Mouse (Mus musculus) megakaryocyte, embryonic 14.5 days (primary cell): ENCODE results near the gene Sema6d. TPM values are rescaled to one million over a fixed set of nuclear protein-coding genes. Genes with fewer than 3 reads are reported as not detected.

Experiments used
- H3K27me3 ChIP-seq: replicated peaks from 2 replicates; pipeline ENCODE3; 2012; ENCODE audit warnings: inconsistent platforms
- H3K36me3 ChIP-seq: replicated peaks from 2 replicates; pipeline ENCODE3; 2012; ENCODE audit warnings: low read length, inconsistent platforms, mixed read lengths
- H3K4me1 ChIP-seq: 2 replicates; pipeline ENCODE4 v1.6.1; 2012; ENCODE audit warnings: inconsistent platforms
- H3K4me3 ChIP-seq: replicated peaks from 2 replicates; pipeline ENCODE3; 2012; ENCODE audit warnings: moderate library complexity, mild to moderate bottlenecking, inconsistent platforms
- H3K9me3 ChIP-seq: 2 replicates; pipeline ENCODE4 v1.6.1; 2012; ENCODE audit warnings: inconsistent platforms
- FLI1 ChIP-seq: IDR thresholded peaks from 2 replicates; pipeline ENCODE4 v1.6.1; 2012; ENCODE audit warnings: low read length, inconsistent platforms, mixed read lengths
- GATA1 ChIP-seq: IDR thresholded peaks from 3 replicates; pipeline ENCODE4 v1.6.1; 2012; ENCODE audit warnings: mixed read lengths, low read length, inconsistent platforms, borderline replicate concordance
- polyA plus RNA-seq: library from polyadenylated mRNA; stranded (reverse); fragments of >175 nt; gene quantifications from 2 replicates; pipeline ENCODE4 v1.2.3, GENCODE M21; 2012; ENCODE audit warnings: low replicate concordance; ENCODE audit not compliant: insufficient read depth

The Sema6d gene
- polyA plus RNA-seq, 1 experiment, result 2.3 TPM

GRCm38 (mm10) chr2:124408956-124409355, 319.2 kb downstream of the Sema6d start:
- no peak overlapping the region for H3K4me3 ChIP-seq
- H3K36me3 ChIP-seq, result no peaks in the 10 kb centered on the region
- TF ChIP-seq GATA1, result no peak
- TF ChIP-seq FLI1, result no peak
- H3K4me1 ChIP-seq, result no peaks in the 10 kb centered on the region
- 0 out of 2 replicates have a peak, but pooled peaks cover 5% of the 10 kb centered on the region for H3K9me3 ChIP-seq
- no peaks in the 10 kb centered on the region for H3K27me3 ChIP-seq

DNA sequence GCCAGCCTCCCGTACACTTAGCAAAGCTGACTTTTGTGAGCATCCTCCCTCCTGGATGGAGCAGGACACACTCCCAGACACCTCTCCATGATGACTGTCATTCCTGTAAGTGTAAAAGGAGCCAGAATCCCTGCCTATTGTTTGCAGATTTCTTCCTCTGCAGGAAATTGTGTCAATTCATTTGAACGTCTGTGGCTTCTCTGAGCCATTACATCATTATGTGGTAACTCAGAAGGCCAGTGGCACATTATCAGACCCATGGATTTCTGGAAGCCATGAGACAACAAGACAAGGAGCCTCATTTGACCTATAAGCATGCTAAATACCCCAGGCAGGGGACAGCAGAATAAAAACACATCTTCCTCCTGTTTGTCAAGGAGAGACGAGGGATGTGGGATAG, 327.0 kb downstream of the Sema6d start:
- no peak overlapping the region for H3K4me3 ChIP-seq
- H3K27me3 ChIP-seq, result no peaks in the 10 kb centered on the region
- TF ChIP-seq FLI1 (no peak), GATA1 (no peak)
- H3K4me1 ChIP-seq, result 0 out of 2 replicates have a peak, but pooled peaks cover 3% of the 10 kb centered on the region
- H3K9me3 ChIP-seq, result no peaks in the 10 kb centered on the region; the same call in 1 of the 2 replicates
- H3K36me3 ChIP-seq, result no peaks in the 10 kb centered on the region

DNA sequence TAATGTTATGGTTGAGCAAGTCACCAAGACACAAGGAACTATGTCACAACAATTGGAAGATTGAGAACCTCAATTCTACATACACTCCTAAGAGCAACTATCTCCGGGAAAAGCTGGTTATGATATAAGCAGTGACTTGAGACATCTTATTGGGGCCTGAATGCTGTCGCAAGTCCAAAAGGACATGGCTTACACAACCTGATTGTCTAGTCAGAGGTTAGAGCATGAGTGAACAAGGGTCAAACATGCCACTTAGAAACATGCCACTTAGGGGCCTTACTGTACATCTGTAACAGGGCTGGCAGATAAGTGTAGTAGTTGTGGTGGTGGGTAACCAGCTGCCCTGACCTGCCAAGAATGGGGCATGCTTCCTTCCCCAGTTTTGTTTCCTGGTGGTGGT, 328.6 kb downstream of the Sema6d start:
- H3K36me3 ChIP-seq, result no peaks in the 10 kb centered on the region
- 0 out of 2 replicates have a peak, but pooled peaks cover 3% of the 10 kb centered on the region for H3K4me1 ChIP-seq
- no peak for TF ChIP-seq FLI1
- no peak for TF ChIP-seq GATA1
- no peaks in the 10 kb centered on the region; the same call in 1 of the 2 replicates for H3K9me3 ChIP-seq
- no peaks in the 10 kb centered on the region for H3K27me3 ChIP-seq
- H3K4me3 ChIP-seq, result no peak overlapping the region

DNA sequence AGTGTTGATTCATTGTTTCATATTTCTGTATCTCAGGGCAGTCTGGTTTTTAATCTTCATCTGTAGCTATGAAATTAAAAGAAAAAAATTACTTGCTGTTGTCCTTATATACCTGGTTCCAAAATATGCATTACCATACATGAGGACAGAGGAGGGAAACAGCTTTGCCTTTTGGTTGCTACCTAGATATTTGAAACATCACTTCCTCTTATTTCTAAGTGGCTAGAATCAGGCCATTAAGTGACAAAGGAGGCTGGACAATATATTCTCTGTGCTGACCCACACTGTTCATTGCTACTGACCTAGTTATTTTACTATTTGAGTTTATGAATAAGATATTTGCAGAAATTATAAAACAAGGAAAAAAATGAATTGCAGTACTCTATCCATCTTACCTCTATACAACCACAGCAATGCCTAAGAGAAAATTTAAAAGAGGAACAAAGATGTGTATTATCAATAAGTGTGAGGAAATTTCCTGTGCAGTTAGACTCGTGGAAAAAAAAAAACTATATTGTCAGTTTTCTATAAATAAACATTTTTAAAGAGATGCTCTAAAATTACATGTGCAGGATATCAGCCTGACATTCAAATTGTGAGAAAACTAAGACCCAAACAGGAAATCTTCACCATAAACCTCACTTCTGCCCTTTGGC, 330.5 kb downstream of the Sema6d start:
- no peak overlapping the region for H3K4me3 ChIP-seq
- no peaks in the 10 kb centered on the region for H3K27me3 ChIP-seq
- H3K4me1 ChIP-seq, result 0 out of 2 replicates have a peak, but pooled peaks cover 3% of the 10 kb centered on the region
- no peaks in the 10 kb centered on the region; the same call in 1 of the 2 replicates for H3K9me3 ChIP-seq
- H3K36me3 ChIP-seq, result no peaks in the 10 kb centered on the region
- no peak for TF ChIP-seq GATA1
- TF ChIP-seq FLI1, result no peak

- no peaks in the 10 kb centered on the region for H3K36me3 ChIP-seq
- H3K4me1 ChIP-seq, result no peaks in the 10 kb centered on the region
- TF ChIP-seq GATA1 (no peak), FLI1 (no peak)
- H3K9me3 ChIP-seq, result no peaks in the 10 kb centered on the region
- no peak overlapping the region for H3K4me3 ChIP-seq
- no peaks in the 10 kb centered on the region for H3K27me3 ChIP-seq
These were observed 340.0 kb downstream of the Sema6d start for GRCm38 (mm10) chr2:124429744-124430143.

DNA sequence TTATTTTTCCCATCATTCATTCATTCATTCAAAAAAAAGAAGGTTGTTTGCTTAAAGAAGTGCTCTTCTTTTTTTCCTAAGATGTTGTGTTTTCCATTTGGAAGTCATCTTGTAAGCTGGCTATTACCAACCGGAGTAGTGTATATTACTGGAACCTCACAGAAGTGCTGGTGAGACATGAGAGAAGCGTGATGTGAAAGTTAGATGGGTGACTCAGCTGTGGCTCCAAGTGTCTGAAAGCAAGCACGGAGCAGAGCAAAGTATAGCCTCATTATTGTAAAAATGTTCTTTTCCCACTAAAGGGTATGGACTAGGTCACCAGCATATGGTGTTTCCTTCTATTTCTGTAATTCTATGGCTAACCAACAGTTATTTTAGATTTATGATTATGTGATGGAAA, 340.9 kb downstream of the Sema6d start:
- no peak overlapping the region for H3K4me3 ChIP-seq
- H3K36me3 ChIP-seq, result no peaks in the 10 kb centered on the region
- H3K9me3 ChIP-seq, result no peaks in the 10 kb centered on the region
- TF ChIP-seq FLI1, result no peak
- no peak for TF ChIP-seq GATA1
- no peaks in the 10 kb centered on the region for H3K4me1 ChIP-seq
- no peaks in the 10 kb centered on the region for H3K27me3 ChIP-seq

DNA sequence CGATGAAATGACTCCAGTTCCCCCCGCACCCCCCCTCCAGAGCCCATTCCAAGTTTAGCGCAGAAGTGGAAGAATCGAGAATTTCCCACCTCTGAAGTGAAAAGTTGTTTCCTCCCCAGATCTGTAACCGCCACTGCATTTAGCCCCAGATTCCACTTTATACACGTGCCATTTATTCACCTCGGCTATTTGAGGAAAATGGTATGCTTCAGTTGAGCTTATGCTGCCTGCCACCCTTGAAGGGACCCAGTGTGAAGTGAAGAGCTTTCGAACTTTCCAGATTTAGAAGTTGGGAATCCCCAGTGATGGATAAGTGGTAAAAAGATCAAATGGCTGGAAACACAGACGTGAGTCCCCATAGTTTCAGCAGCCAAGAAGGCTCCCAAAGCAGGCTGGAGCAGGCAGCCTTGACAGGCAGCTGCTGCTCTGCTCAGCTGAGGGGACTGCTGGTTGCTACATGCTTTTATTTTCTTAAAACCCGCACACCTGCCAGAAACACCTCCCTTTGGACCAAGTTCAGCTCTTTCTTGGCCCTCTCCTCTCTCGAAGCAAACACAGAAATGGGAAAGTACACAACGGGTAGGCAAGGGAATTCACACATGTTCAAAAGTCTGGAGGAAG, 345.7 kb downstream of the Sema6d start:
- peaks cover 6% of the 10 kb centered on the region for H3K27me3 ChIP-seq
- H3K36me3 ChIP-seq, result no peaks in the 10 kb centered on the region
- TF ChIP-seq GATA1, result no peak
- TF ChIP-seq FLI1, result no peak
- H3K4me1 ChIP-seq, result no peaks in the 10 kb centered on the region
- H3K9me3 ChIP-seq, result peaks cover 6% of the 10 kb centered on the region; the same call in 1 of the 2 replicates
- no peak overlapping the region for H3K4me3 ChIP-seq

- TF ChIP-seq FLI1 (no peak), GATA1 (no peak)
- H3K9me3 ChIP-seq, result peaks cover 6% of the 10 kb centered on the region; the same call in 1 of the 2 replicates
- H3K4me1 ChIP-seq, result no peaks in the 10 kb centered on the region
- no peaks in the 10 kb centered on the region for H3K36me3 ChIP-seq
- H3K27me3 ChIP-seq, result peaks cover 8% of the 10 kb centered on the region
- no peak overlapping the region for H3K4me3 ChIP-seq
These were observed 346.9 kb downstream of the Sema6d start for GRCm38 (mm10) chr2:124436704-124437103.

- TF ChIP-seq GATA1, result no peak
- TF ChIP-seq FLI1, result no peak
- peaks cover 25% of the 10 kb centered on the region for H3K27me3 ChIP-seq
These were observed 354.4 kb downstream of the Sema6d start for GRCm38 (mm10) chr2:124444199-124444598.

GRCm38 (mm10) chr2:124455881-124456280, 366.1 kb downstream of the Sema6d start:
- Histone ChIP-seq H3K4me3 (no peak overlapping the region), H3K36me3 (no peaks in the 10 kb centered on the region), H3K4me1 (no peaks in the 10 kb centered on the region), H3K27me3 (no peaks in the 10 kb centered on the region), H3K9me3 (no peaks in the 10 kb centered on the region)
- TF ChIP-seq FLI1 (no peak), GATA1 (no peak)

More at GRCm38 (mm10) chr2:124444199-124444598, 354.4 kb downstream of the Sema6d start:
- H3K4me1 ChIP-seq, result peaks cover 4% of the 10 kb centered on the region
- H3K36me3 ChIP-seq, result no peaks in the 10 kb centered on the region
- no peak overlapping the region for H3K4me3 ChIP-seq
- peaks cover 10% of the 10 kb centered on the region; the same call in 1 of the 2 replicates for H3K9me3 ChIP-seq
